Mouse (Mus musculus): ENCODE results near the gene Tnks1bp1. TPM values are rescaled to one million over a fixed set of nuclear protein-coding genes. Genes with fewer than 3 reads are reported as not detected.

Tnks1bp1 gene
- polyA plus RNA-seq, 1 experiment from 2014 or later, result 11.7 TPM

DNA sequence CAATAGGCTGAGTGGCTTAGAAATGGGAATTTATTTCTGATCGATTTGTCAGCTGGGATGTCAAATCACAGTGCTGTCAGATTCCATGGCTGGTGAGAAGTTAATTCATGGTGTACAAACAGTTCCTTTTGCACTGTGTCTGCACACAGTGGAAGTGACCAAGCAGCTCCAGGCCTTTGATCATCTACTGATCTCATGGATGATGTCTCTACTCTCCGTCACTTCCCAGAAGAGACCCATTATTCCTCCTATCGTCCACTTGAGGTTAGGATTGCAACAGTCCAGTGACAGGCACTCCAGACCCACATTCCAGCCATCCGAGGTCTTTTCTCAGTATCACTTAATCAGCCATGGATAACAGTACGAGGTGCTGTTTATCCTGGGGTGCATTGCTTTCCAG is 25.9 kb downstream of the Tnks1bp1 start:
- DNase-seq (ENCODE audit: low spot score) (no peak), ATAC-seq (replicated peaks; ENCODE audit: low FRiP score, low TSS enrichment, low read depth) (no peak)
- peaks cover 40% of the 10 kb centered on the region for H3K36me3 ChIP-seq (ENCODE audit: control insufficient read depth, insufficient read depth, low read length)
- no peak overlapping the region for H3K4me2 ChIP-seq (ENCODE audit: low read length)
- no peak overlapping the region for H3K4me3 ChIP-seq (ENCODE audit: low read depth, low read length)
- H3K27me3 ChIP-seq (replicated peaks; ENCODE audit: control insufficient read depth, insufficient read depth, low read length), result no peaks in the 10 kb centered on the region
- H3K9ac ChIP-seq (ENCODE audit: low read length), result no peak overlapping the region
- no peak overlapping the region for H3K27ac ChIP-seq (ENCODE audit: low read depth)
- no peaks in the 10 kb centered on the region for H3K4me1 ChIP-seq (replicated peaks; ENCODE audit: control insufficient read depth, insufficient read depth, low read length)
- WGBS, result 85% methylated on average over 5 of the region's 5 CpGs
- H3K9me3 ChIP-seq (ENCODE audit: control insufficient read depth, low read length), result no peaks in the 10 kb centered on the region

GRCm38 (mm10) chr2:85088716-85089646 is 41.2 kb downstream of the Tnks1bp1 start:
- DNase-seq (ENCODE audit: low spot score) (no peak), ATAC-seq (replicated peaks; ENCODE audit: low FRiP score, low TSS enrichment, low read depth) (0 out of 2 replicates have a peak, but pooled peaks have one; percentile 27)
- Histone ChIP-seq H3K36me3 (ENCODE audit: control insufficient read depth, insufficient read depth, low read length) (no peaks in the 10 kb centered on the region), H3K9ac (ENCODE audit: low read length) (no peak overlapping the region), H3K4me2 (ENCODE audit: low read length) (no peak overlapping the region), H3K27me3 (replicated peaks; ENCODE audit: control insufficient read depth, insufficient read depth, low read length) (no peaks in the 10 kb centered on the region), H3K4me1 (replicated peaks; ENCODE audit: control insufficient read depth, insufficient read depth, low read length) (no peaks in the 10 kb centered on the region), H3K27ac (ENCODE audit: low read depth) (no peak overlapping the region), H3K9me3 (ENCODE audit: control insufficient read depth, low read length) (no peaks in the 10 kb centered on the region), H3K4me3 (ENCODE audit: low read depth, low read length) (no peak overlapping the region)
- WGBS, result 65% methylated on average over 11 of the region's 11 CpGs

DNA sequence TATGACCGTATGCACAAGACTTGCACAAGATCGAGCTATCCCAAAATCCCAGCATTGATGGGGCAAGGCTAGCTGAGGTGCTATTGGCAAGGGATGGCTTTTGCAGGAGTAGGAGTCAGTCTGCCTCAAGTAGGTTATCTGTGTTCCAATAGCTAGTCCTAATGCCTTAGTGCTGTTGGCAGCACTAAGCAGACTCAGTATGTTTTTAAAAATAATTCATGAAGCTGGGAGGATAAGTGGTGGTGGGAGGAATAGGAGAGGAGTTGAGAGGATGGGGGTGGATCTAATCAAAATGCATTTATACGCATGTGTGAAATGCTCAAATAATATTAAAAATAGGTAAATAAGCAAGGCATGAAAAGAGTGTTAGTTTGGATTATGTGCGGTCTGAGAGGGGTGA is 43.5 kb downstream of the Tnks1bp1 start:
- ATAC-seq (replicated peaks; ENCODE audit: low FRiP score, low TSS enrichment, low read depth), result no peak
- 93% methylated on average over 4 of the region's 4 CpGs for WGBS

DNA sequence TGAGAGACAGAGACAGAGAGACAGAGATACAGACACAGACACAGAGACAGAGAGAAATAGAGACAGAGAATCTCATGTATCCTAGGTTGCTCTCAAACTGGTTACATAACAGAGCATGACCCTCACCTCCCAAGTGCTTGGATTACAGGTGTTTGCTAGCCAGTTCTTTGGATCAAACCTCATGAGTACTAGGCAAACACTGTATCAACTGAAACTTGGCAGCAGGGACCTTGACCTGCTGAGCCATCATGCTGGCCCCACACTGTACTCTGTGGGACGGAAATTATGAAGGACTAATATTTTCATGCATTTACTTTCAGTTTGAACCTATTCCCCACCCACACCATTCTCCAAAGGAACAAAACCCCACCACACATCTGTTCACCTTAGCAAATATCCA is 45.6 kb downstream of the Tnks1bp1 start:
- no peak overlapping the region for H3K4me3 ChIP-seq (ENCODE audit: low read depth, low read length)
- no peaks in the 10 kb centered on the region; the same call in 1 of the 2 replicates for H3K4me1 ChIP-seq (replicated peaks; ENCODE audit: control insufficient read depth, insufficient read depth, low read length)
- 74% methylated on average over 1 of the region's 1 CpGs for WGBS
- H3K9ac ChIP-seq (ENCODE audit: low read length), result no peak overlapping the region
- no peak overlapping the region for H3K27ac ChIP-seq (ENCODE audit: low read depth)
- H3K9me3 ChIP-seq (ENCODE audit: control insufficient read depth, low read length), result no peaks in the 10 kb centered on the region
- ATAC-seq (replicated peaks; ENCODE audit: low FRiP score, low TSS enrichment, low read depth) (no peak), DNase-seq (ENCODE audit: low spot score) (no peak)
- no peaks in the 10 kb centered on the region for H3K36me3 ChIP-seq (ENCODE audit: control insufficient read depth, insufficient read depth, low read length)
- no peaks in the 10 kb centered on the region for H3K27me3 ChIP-seq (replicated peaks; ENCODE audit: control insufficient read depth, insufficient read depth, low read length)
- H3K4me2 ChIP-seq (ENCODE audit: low read length), result no peak overlapping the region

More for the DNA sequence above, 43.5 kb downstream of the Tnks1bp1 start:
- DNase-seq (ENCODE audit: low spot score), result no peak
- no peak overlapping the region for H3K9ac ChIP-seq (ENCODE audit: low read length)
- H3K27ac ChIP-seq (ENCODE audit: low read depth), result no peak overlapping the region
- H3K36me3 ChIP-seq (ENCODE audit: control insufficient read depth, insufficient read depth, low read length), result no peaks in the 10 kb centered on the region
- no peaks in the 10 kb centered on the region; the same call in 1 of the 2 replicates for H3K4me1 ChIP-seq (replicated peaks; ENCODE audit: control insufficient read depth, insufficient read depth, low read length)
- H3K4me2 ChIP-seq (ENCODE audit: low read length), result no peak overlapping the region
- H3K27me3 ChIP-seq (replicated peaks; ENCODE audit: control insufficient read depth, insufficient read depth, low read length), result no peaks in the 10 kb centered on the region
- no peaks in the 10 kb centered on the region for H3K9me3 ChIP-seq (ENCODE audit: control insufficient read depth, low read length)
- H3K4me3 ChIP-seq (ENCODE audit: low read depth, low read length), result no peak overlapping the region

- no peaks in the 10 kb centered on the region for H3K36me3 ChIP-seq (ENCODE audit: control insufficient read depth, insufficient read depth, low read length)
- WGBS, result 51% methylated on average over 5 of the region's 5 CpGs
- no peak overlapping the region for H3K27ac ChIP-seq (ENCODE audit: low read depth)
- peaks cover 3% of the 10 kb centered on the region; the same call in 1 of the 2 replicates for H3K4me1 ChIP-seq (replicated peaks; ENCODE audit: control insufficient read depth, insufficient read depth, low read length)
- no peaks in the 10 kb centered on the region for H3K27me3 ChIP-seq (replicated peaks; ENCODE audit: control insufficient read depth, insufficient read depth, low read length)
- no peak overlapping the region for H3K4me2 ChIP-seq (ENCODE audit: low read length)
- no peak for DNase-seq (ENCODE audit: low spot score)
- H3K9me3 ChIP-seq (ENCODE audit: control insufficient read depth, low read length), result 0 out of 2 replicates have a peak, but pooled peaks cover 2% of the 10 kb centered on the region
- ATAC-seq (replicated peaks; ENCODE audit: low FRiP score, low TSS enrichment, low read depth), result no peak
- no peak overlapping the region for H3K4me3 ChIP-seq (ENCODE audit: low read depth, low read length)
- no peak overlapping the region for H3K9ac ChIP-seq (ENCODE audit: low read length)
These were observed 48.1 kb downstream of the Tnks1bp1 start for GRCm38 (mm10) chr2:85095906-85096305.

- Histone ChIP-seq H3K36me3 (ENCODE audit: control insufficient read depth, insufficient read depth, low read length) (no peaks in the 10 kb centered on the region), H3K4me1 (replicated peaks; ENCODE audit: control insufficient read depth, insufficient read depth, low read length) (peaks cover 3% of the 10 kb centered on the region; the same call in 1 of the 2 replicates), H3K27me3 (replicated peaks; ENCODE audit: control insufficient read depth, insufficient read depth, low read length) (no peaks in the 10 kb centered on the region), H3K4me3 (ENCODE audit: low read depth, low read length) (no peak overlapping the region), H3K27ac (ENCODE audit: low read depth) (no peak overlapping the region), H3K4me2 (ENCODE audit: low read length) (no peak overlapping the region), H3K9ac (ENCODE audit: low read length) (no peak overlapping the region), H3K9me3 (ENCODE audit: control insufficient read depth, low read length) (0 out of 2 replicates have a peak, but pooled peaks cover 3% of the 10 kb centered on the region)
- WGBS, result 75% methylated on average over 2 of the region's 2 CpGs
- ATAC-seq (replicated peaks; ENCODE audit: low FRiP score, low TSS enrichment, low read depth) (no peak), DNase-seq (ENCODE audit: low spot score) (no peak)
These were observed 50.2 kb downstream of the Tnks1bp1 start for GRCm38 (mm10) chr2:85098014-85098413.

DNA sequence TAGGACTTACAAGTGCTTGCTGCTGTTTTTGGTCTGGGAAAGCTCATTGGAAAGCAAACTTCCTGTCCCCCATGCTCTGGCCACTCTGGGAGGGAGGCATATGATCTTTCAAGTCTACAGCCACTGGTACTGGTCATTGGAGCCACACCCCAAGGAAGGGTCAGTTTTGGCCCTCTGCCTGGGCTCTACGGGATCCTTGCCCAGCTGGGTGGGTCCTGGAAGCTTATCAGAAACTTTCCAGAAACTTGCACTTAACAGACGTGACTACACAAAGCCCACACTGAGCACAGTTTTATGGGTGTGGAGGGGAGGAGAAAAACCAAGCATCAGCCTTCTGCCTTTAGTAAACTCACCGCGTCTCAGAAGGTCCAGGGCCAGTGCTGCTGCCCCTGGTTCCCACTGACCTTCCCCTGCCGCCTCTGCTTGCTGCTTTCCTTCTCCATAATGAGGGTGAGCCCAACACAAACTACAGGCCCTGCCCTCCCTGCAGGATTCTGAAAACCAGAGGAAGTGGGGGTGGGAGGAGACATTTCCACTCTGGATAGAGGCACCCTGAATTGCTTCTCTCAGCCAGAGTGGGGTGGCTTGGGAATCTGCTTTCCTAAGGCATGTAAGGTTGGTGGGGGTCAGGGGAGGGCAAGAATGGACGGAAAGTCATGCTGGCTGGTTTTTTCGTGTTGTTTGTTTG is 51.1 kb downstream of the Tnks1bp1 start:
- no peaks in the 10 kb centered on the region for H3K27me3 ChIP-seq (replicated peaks; ENCODE audit: control insufficient read depth, insufficient read depth, low read length)
- DNase-seq (ENCODE audit: low spot score) (no peak), ATAC-seq (replicated peaks; ENCODE audit: low FRiP score, low TSS enrichment, low read depth) (peak; percentile 47; the same call in 1 of the 2 replicates)
- no peak overlapping the region for H3K9ac ChIP-seq (ENCODE audit: low read length)
- no peak overlapping the region for H3K4me3 ChIP-seq (ENCODE audit: low read depth, low read length)
- H3K36me3 ChIP-seq (ENCODE audit: control insufficient read depth, insufficient read depth, low read length), result no peaks in the 10 kb centered on the region
- H3K27ac ChIP-seq (ENCODE audit: low read depth), result no peak overlapping the region
- peaks cover 3% of the 10 kb centered on the region; the same call in 1 of the 2 replicates for H3K4me1 ChIP-seq (replicated peaks; ENCODE audit: control insufficient read depth, insufficient read depth, low read length)
- 0 out of 2 replicates have a peak, but pooled peaks cover 3% of the 10 kb centered on the region for H3K9me3 ChIP-seq (ENCODE audit: control insufficient read depth, low read length)
- 44% methylated on average over 7 of the region's 7 CpGs for WGBS
- H3K4me2 ChIP-seq (ENCODE audit: low read length), result no peak overlapping the region

DNA sequence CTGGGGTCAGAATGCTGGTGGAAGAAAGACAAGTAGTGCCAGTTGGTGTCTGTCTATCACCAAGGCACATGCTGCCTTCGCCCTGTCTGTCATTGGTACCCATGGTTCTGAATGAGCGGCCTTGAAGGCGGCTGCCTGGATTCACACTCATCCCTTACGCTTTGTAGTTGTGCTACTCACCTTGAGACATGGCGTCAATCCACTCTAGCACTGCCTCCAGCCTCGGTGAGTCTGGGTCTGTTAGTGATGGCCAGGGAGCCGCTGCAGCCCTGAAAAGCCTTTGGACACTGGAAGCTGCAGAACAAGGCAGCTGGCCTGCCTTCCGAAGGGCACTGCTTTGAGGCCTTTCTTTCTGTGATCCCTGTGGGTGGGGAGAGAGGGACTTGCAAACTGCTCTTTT is 55.4 kb downstream of the Tnks1bp1 start:
- DNase-seq (ENCODE audit: low spot score), result no peak
- peaks cover 11% of the 10 kb centered on the region; the same call in 1 of the 2 replicates for H3K4me1 ChIP-seq (replicated peaks; ENCODE audit: control insufficient read depth, insufficient read depth, low read length)
- no peak overlapping the region for H3K4me2 ChIP-seq (ENCODE audit: low read length)
- H3K27ac ChIP-seq (ENCODE audit: low read depth), result no peak overlapping the region
- 82% methylated on average over 8 of the region's 8 CpGs for WGBS
- no peak overlapping the region for H3K9ac ChIP-seq (ENCODE audit: low read length)
- H3K4me3 ChIP-seq (ENCODE audit: low read depth, low read length), result no peak overlapping the region
- H3K9me3 ChIP-seq (ENCODE audit: control insufficient read depth, low read length), result 0 out of 2 replicates have a peak, but pooled peaks cover 3% of the 10 kb centered on the region
- no peaks in the 10 kb centered on the region for H3K27me3 ChIP-seq (replicated peaks; ENCODE audit: control insufficient read depth, insufficient read depth, low read length)
- no peaks in the 10 kb centered on the region for H3K36me3 ChIP-seq (ENCODE audit: control insufficient read depth, insufficient read depth, low read length)
- no peak for ATAC-seq (replicated peaks; ENCODE audit: low FRiP score, low TSS enrichment, low read depth)

Data from intestine, embryonic 14.5 days (tissue).